Mouse (Mus musculus): ENCODE data around the gene Sertad2. TPM values are rescaled to one million over a fixed set of nuclear protein-coding genes. Genes with fewer than 3 reads are reported as not detected.
A peak's percentile ranks its signal among the peaks of the same experiment; 100 is the strongest.

The Sertad2 gene
- 10 to 100 TPM; 16.1 to 20.2 TPM for total RNA-seq (2021)
- 17.7 and 21.9 TPM in 2 replicates for polyA plus RNA-seq (2012; rRNA removed)
- long read RNA-seq, partial matches to known transcripts, result 0 of 32 reads
- long read RNA-seq, other reads (novel, unspliced or antisense), result 32 of 32 reads

DNA sequence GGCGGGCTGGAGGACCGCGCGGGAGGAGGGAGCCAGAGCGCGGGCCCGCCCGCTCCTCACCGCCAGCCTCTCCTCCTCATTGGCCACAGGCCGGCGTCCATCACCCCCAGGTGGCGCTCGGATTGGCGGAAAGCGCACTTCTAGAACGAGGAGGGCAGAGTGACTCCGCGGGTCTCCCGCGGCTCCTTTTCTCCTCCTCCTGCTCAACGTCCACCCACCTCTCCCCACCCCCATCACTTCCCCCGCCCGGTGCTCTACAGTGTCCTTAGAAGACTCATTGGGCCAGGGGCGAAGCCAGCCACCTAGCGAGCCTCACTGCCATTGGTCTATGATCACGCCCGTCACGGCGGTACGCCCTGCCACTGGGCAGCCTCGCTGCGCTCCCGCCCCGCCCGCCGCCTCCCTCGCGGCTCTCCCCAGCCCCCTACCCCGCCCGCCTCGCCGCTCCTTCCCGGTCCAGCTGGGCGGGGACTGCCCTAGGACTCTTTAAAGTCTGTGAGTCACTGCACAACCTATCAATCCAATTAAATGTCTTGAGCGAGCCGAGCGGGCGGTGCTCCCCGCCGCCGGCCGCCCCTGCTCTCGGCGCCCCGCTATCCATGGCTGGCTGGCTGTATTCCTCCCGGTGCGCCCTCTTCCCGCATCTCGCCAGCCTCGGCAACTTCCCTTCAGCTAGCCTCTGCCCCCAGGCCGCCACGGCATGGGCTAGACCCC lies at the start of gene Sertad2:
Gene Sertad2 (plus strand): TSS at position 515 of the 714 bp plus-strand sequence.
- Histone ChIP-seq H3K27ac (peak within 1 kb of the TSS; percentile 96), H3K79me2 (replicated peaks; ENCODE audit: control insufficient read depth, insufficient read depth, low read length) (no peaks in the 10 kb centered on the region; the same call in none of the 2 replicates), H3K4me1 (ENCODE audit: control insufficient read depth, insufficient read depth, low read length) (peaks cover 1% of the 10 kb centered on the region; the same call in 1 of the 2 replicates), H3K4me3 (peak within 1 kb of the TSS; percentile 98), H3K36me3 (ENCODE audit: control insufficient read depth, insufficient read depth, low read length) (no peaks in the 10 kb centered on the region), H3K27me3 (ENCODE audit: control insufficient read depth, insufficient read depth, low read length) (no peaks in the 10 kb centered on the region), H3K9ac (ENCODE audit: low read depth, low read length) (peak within 1 kb of the TSS; percentile 99)
- TF ChIP-seq CTCF (IDR thresholded peaks at IDR 0.05), result peak; percentile 35
- TF ChIP-seq POLR2A (IDR thresholded peaks at IDR 0.05; ENCODE audit: insufficient read depth, low read depth, low read length), result peak; percentile 88
- peak; percentile 58; the same call in 1 of the 2 replicates for TF ChIP-seq EP300 (IDR thresholded peaks at IDR 0.05; ENCODE audit: insufficient read depth, low read depth, low read length)
- 1% methylated on average over 60 of the region's 62 CpGs for WGBS
- DNase-seq, result peak; percentile 99 to 100
- intact Hi-C loops (cut with DNase I), result loop anchor here (1.0 to 5.0 kb wide), 6 partner anchors 49 to 341 kb away; partner anchors contain the start of genes Aftph and Rab1a

DNA sequence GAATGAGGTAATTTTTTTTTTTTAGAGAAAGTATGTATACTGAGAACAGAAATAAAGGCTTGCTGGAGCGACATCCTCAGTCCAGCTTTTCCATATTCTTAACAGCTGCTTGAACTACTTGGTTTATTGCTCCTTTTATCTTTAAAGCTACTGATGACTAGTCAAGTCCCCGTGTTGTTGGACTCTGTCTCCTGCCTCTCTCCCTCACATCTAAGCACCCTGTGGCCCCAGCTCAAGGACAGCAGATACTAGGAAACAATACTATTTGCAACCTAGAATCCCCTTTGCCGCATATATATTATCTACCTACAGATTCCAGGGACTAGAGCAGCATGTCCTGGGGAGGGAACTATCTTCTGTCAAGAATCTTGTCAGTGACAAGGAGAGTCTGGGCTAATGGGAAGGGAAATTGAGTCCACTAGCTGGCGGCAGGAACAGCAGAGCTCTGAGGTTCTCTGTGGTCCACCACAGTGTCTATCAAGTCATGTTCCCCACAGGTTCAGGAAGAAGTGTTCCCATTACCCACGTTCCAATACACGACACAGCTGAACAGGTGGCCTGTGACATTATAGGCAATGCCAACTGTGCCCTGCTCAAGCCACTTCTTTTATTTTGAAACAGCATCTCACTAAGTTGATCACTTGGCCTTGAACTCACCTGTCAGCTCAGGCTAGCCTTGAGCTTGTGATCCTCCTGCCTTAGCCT lies 49.0 kb upstream of the Sertad2 start:
- TF ChIP-seq CTCF (IDR thresholded peaks at IDR 0.05), result no peak
- no peak for TF ChIP-seq EP300 (IDR thresholded peaks at IDR 0.05; ENCODE audit: insufficient read depth, low read depth, low read length)
- TF ChIP-seq POLR2A (IDR thresholded peaks at IDR 0.05; ENCODE audit: insufficient read depth, low read depth, low read length), result no peak
- Histone ChIP-seq H3K27me3 (ENCODE audit: control insufficient read depth, insufficient read depth, low read length) (no peaks in the 10 kb centered on the region), H3K4me3 (no peak overlapping the region), H3K4me1 (ENCODE audit: control insufficient read depth, insufficient read depth, low read length) (no peaks in the 10 kb centered on the region), H3K36me3 (ENCODE audit: control insufficient read depth, insufficient read depth, low read length) (no peaks in the 10 kb centered on the region), H3K9ac (ENCODE audit: low read depth, low read length) (no peak overlapping the region), H3K79me2 (replicated peaks; ENCODE audit: control insufficient read depth, insufficient read depth, low read length) (no peaks in the 10 kb centered on the region), H3K27ac (no peak overlapping the region)
- WGBS, result 78% methylated on average over 6 of the region's 6 CpGs
- DNase-seq, result no peak
- intact Hi-C loops (cut with DNase I), result no loop called here

DNA sequence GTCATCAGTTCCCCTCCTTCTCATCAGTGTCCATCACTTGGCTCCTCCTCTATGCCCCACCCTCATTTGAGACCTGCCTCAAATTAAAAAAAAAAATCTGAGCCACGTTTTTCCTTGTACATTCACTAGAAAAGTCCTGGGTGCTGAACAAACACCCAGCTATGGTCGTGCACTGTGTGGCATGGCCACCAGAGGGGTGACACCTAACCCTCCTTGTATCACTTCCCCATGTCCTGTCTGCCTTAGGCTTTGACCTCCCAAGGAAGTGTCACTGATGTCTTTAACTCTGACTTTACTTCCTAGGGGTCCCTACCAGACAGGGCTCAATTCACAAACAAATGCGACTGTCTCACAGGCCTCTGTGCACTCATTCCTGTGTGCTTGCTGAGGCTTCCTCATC lies 42.5 kb upstream of the Sertad2 start:
- DNase-seq, result no peak
- Histone ChIP-seq H3K79me2 (replicated peaks; ENCODE audit: control insufficient read depth, insufficient read depth, low read length) (no peaks in the 10 kb centered on the region), H3K9ac (ENCODE audit: low read depth, low read length) (no peak overlapping the region), H3K27ac (no peak overlapping the region), H3K4me3 (no peak overlapping the region), H3K36me3 (ENCODE audit: control insufficient read depth, insufficient read depth, low read length) (no peaks in the 10 kb centered on the region), H3K27me3 (ENCODE audit: control insufficient read depth, insufficient read depth, low read length) (no peaks in the 10 kb centered on the region), H3K4me1 (ENCODE audit: control insufficient read depth, insufficient read depth, low read length) (no peaks in the 10 kb centered on the region)
- WGBS, result 49% methylated on average over 3 of the region's 3 CpGs
- TF ChIP-seq CTCF (IDR thresholded peaks at IDR 0.05), result peak; percentile 46
- TF ChIP-seq POLR2A (IDR thresholded peaks at IDR 0.05; ENCODE audit: insufficient read depth, low read depth, low read length), result no peak
- intact Hi-C loops (cut with DNase I), result no loop called here

DNA sequence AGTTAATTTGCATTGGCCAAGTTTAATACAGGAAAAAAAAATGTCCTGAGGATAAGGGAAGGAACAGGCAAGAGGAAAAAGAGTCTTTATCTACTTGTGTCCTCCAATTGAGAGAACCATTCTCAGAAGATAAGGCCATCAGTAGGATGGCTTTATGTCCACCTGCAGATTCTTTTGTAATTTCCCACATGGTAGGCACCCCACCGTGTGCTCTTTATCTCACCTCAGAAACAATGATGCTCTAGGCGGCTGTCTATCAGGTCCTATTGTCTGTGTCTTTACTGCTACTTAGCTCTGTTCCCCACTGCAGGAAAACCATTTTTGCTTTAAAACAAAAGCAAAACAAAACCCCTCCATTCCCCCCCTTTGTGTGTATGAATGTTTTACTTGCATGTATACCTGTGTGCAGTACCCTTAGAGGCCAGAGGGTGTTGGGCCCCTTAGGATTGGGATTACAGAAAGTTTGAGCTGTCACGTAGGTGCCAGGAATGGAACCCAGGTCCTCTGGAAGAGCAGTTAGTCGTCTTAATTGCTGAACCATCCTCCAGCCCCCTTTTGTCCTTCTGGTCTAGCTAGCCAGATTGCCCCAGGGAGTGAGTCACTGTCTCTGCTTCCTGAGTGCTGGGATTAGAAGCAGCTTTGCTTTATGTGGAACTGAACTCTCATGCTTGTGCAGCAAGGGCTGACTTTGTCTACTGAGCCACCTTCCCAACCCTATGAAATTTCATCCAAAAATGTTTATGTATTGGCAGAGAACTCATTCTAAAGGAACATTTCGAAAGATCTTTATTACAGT lies 41.7 kb upstream of the Sertad2 start:
- Histone ChIP-seq H3K36me3 (ENCODE audit: control insufficient read depth, insufficient read depth, low read length) (no peaks in the 10 kb centered on the region), H3K4me3 (no peak overlapping the region), H3K9ac (ENCODE audit: low read depth, low read length) (no peak overlapping the region), H3K79me2 (replicated peaks; ENCODE audit: control insufficient read depth, insufficient read depth, low read length) (no peaks in the 10 kb centered on the region), H3K27ac (no peak overlapping the region), H3K4me1 (ENCODE audit: control insufficient read depth, insufficient read depth, low read length) (no peaks in the 10 kb centered on the region), H3K27me3 (ENCODE audit: control insufficient read depth, insufficient read depth, low read length) (no peaks in the 10 kb centered on the region)
- intact Hi-C loops (cut with DNase I), result no loop called here
- WGBS, result 71% methylated on average over 5 of the region's 5 CpGs
- no peak for DNase-seq
- TF ChIP-seq EP300 (IDR thresholded peaks at IDR 0.05; ENCODE audit: insufficient read depth, low read depth, low read length) (no peak), POLR2A (IDR thresholded peaks at IDR 0.05; ENCODE audit: insufficient read depth, low read depth, low read length) (no peak), CTCF (IDR thresholded peaks at IDR 0.05) (no peak)

DNA sequence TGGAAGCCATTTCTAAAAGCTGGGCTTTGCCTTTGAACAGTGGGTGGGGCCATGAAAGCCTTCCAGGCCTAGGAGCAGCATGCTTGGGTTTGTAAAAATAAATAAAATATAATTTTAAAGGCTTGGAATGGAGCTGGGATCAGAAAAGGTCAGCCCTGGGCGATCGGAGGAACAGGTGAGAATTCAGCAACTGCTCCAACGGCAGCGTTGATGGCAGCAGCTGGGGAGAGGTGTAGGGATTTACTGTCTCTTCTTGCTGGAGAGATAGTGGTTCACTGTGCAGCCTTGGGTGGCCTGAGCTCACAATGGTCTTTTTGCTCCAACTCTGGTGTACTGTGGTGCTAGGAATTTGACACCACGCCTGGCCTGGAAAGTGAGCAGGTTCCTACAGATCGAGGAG lies 29.5 kb upstream of the Sertad2 start:
- no peaks in the 10 kb centered on the region for H3K27me3 ChIP-seq (ENCODE audit: control insufficient read depth, insufficient read depth, low read length)
- TF ChIP-seq EP300 (IDR thresholded peaks at IDR 0.05; ENCODE audit: insufficient read depth, low read depth, low read length) (no peak), CTCF (IDR thresholded peaks at IDR 0.05) (no peak), POLR2A (IDR thresholded peaks at IDR 0.05; ENCODE audit: insufficient read depth, low read depth, low read length) (no peak)
- intact Hi-C loops (cut with DNase I), result no loop called here
- no peak for DNase-seq
- no peaks in the 10 kb centered on the region for H3K79me2 ChIP-seq (replicated peaks; ENCODE audit: control insufficient read depth, insufficient read depth, low read length)
- WGBS, result 96% methylated on average over 6 of the region's 6 CpGs
- no peak overlapping the region for H3K9ac ChIP-seq (ENCODE audit: low read depth, low read length)
- no peaks in the 10 kb centered on the region for H3K4me1 ChIP-seq (ENCODE audit: control insufficient read depth, insufficient read depth, low read length)
- H3K27ac ChIP-seq, result no peak overlapping the region
- H3K4me3 ChIP-seq, result no peak overlapping the region
- no peaks in the 10 kb centered on the region for H3K36me3 ChIP-seq (ENCODE audit: control insufficient read depth, insufficient read depth, low read length)
